Mouse (Mus musculus) liver, embryonic 11.5 days (tissue): ENCODE measurements at regions not wholly inside any gene's neighbourhood (a gene's known extent, or its start where the extent isn't known, plus 50 kb on each side); places are given as distances from the start of the nearest gene placed in this dataset.

ENCODE experiments used
- ATAC-seq: fragments of 200-750 bp; cut with Nextera tagmentation; replicated peaks from 2 replicates; pipeline ENCODE4 v1.8.0; 2017; ENCODE audit warnings: moderate number of reproducible peaks, mild to moderate bottlenecking, moderate TSS enrichment, moderate library complexity; ENCODE audit not compliant: low FRiP score
- DNase-seq: peaks from one replicate; pipeline ENCODE4 v3.0.0-alpha.2; 2017; ENCODE audit warnings: low spot score
- H3K27ac ChIP-seq: fragments of 300-500 bp; sonication (generic); 2 replicates; pipeline ENCODE4 v1.5.1; 2014; ENCODE audit warnings: mild to moderate bottlenecking, low read depth, low read length, control low read depth
- H3K27me3 ChIP-seq: fragments of 300-500 bp; sonication (generic); replicated peaks from 2 replicates; pipeline ENCODE4 v1.6.1; 2014; ENCODE audit warnings: low read length, mixed read lengths; ENCODE audit not compliant: control insufficient read depth, insufficient read depth
- H3K36me3 ChIP-seq: fragments of 300-500 bp; sonication (generic); 2 replicates; pipeline ENCODE4 v1.6.1; 2014; ENCODE audit warnings: mild to moderate bottlenecking, low read length, moderate library complexity, mixed read lengths; ENCODE audit not compliant: control insufficient read depth, insufficient read depth
- H3K4me1 ChIP-seq: fragments of 300-500 bp; sonication (generic); replicated peaks from 2 replicates; pipeline ENCODE4 v1.6.1; 2014; ENCODE audit warnings: low read length, mixed read lengths; ENCODE audit not compliant: control insufficient read depth, insufficient read depth
- H3K4me2 ChIP-seq: fragments of 300-500 bp; sonication (generic); 2 replicates; pipeline ENCODE4 v1.6.1; 2014; ENCODE audit warnings: mild to moderate bottlenecking, control low read depth, moderate library complexity
- H3K4me3 ChIP-seq: fragments of 300-500 bp; sonication (generic); 2 replicates; pipeline ENCODE4 v1.5.1; 2014; ENCODE audit warnings: low read depth, low read length, control low read depth
- H3K9ac ChIP-seq: fragments of 300-500 bp; sonication (generic); 2 replicates; pipeline ENCODE4 v1.6.1; 2014; ENCODE audit warnings: low read depth, low read length, control low read depth
- H3K9me3 ChIP-seq: fragments of 300-500 bp; sonication (generic); 2 replicates; pipeline ENCODE4 v1.6.1; 2016; ENCODE audit warnings: low read length, inconsistent platforms, mixed read lengths; ENCODE audit not compliant: control insufficient read depth
- WGBS: fragments of 180-500 bp; shearing (Covaris S2); extraction: QIAGEN DNeasy Blood & Tissue Kit; methylation state at CpG from one replicate; pipeline ENCODE4 v1.1.7; 2014; 5-methylcytosine and 5-hydroxymethylcytosine counted together

GRCm38 (mm10) chr10:96338609-96338978 lies 202.2 kb downstream of the Gm5426 start:
- 81% methylated on average over 2 of the region's 2 CpGs for WGBS
- Histone ChIP-seq H3K4me1 (no peaks in the 10 kb centered on the region), H3K27me3 (no peaks in the 10 kb centered on the region), H3K9ac (no peak overlapping the region), H3K27ac (no peak overlapping the region), H3K4me2 (no peak overlapping the region), H3K4me3 (no peak overlapping the region), H3K9me3 (no peaks in the 10 kb centered on the region), H3K36me3 (no peaks in the 10 kb centered on the region)
- ATAC-seq, result no peak
- no peak for DNase-seq

- Histone ChIP-seq H3K9ac (no peak overlapping the region), H3K4me2 (no peak overlapping the region), H3K9me3 (no peaks in the 10 kb centered on the region), H3K4me1 (no peaks in the 10 kb centered on the region), H3K36me3 (no peaks in the 10 kb centered on the region), H3K27me3 (no peaks in the 10 kb centered on the region), H3K4me3 (no peak overlapping the region), H3K27ac (no peak overlapping the region)
- WGBS, result 75% methylated on average over 3 of the region's 3 CpGs
- ATAC-seq, result no peak
- no peak for DNase-seq
Observed at GRCm38 (mm10) chr10:96342476-96342875, 206.1 kb downstream of the Gm5426 start.

GRCm38 (mm10) chr10:96343666-96344065 lies 207.3 kb downstream of the Gm5426 start:
- DNase-seq, result no peak
- no peaks in the 10 kb centered on the region for H3K4me1 ChIP-seq
- no peak overlapping the region for H3K4me3 ChIP-seq
- WGBS, result 81% methylated on average over 2 of the region's 2 CpGs
- H3K9me3 ChIP-seq, result no peaks in the 10 kb centered on the region
- no peak for ATAC-seq
- no peak overlapping the region for H3K9ac ChIP-seq
- no peaks in the 10 kb centered on the region for H3K27me3 ChIP-seq
- no peaks in the 10 kb centered on the region for H3K36me3 ChIP-seq
- no peak overlapping the region for H3K27ac ChIP-seq
- H3K4me2 ChIP-seq, result no peak overlapping the region

- WGBS, result 42% methylated on average over 4 of the region's 4 CpGs
- Histone ChIP-seq H3K27me3 (no peaks in the 10 kb centered on the region), H3K4me2 (no peak overlapping the region), H3K27ac (no peak overlapping the region), H3K9ac (no peak overlapping the region), H3K36me3 (no peaks in the 10 kb centered on the region), H3K9me3 (no peaks in the 10 kb centered on the region), H3K4me3 (no peak overlapping the region), H3K4me1 (no peaks in the 10 kb centered on the region)
- ATAC-seq (peak; percentile 47; the same call in 1 of the 2 replicates), DNase-seq (no peak)
Observed at GRCm38 (mm10) chr10:96350692-96351091, 214.3 kb downstream of the Gm5426 start.

GRCm38 (mm10) chr10:96351320-96351719 lies 214.9 kb downstream of the Gm5426 start:
- Histone ChIP-seq H3K9me3 (no peaks in the 10 kb centered on the region), H3K4me1 (no peaks in the 10 kb centered on the region), H3K4me3 (no peak overlapping the region), H3K9ac (no peak overlapping the region), H3K36me3 (no peaks in the 10 kb centered on the region), H3K27ac (no peak overlapping the region), H3K4me2 (no peak overlapping the region), H3K27me3 (no peaks in the 10 kb centered on the region)
- 74% methylated on average over 7 of the region's 7 CpGs for WGBS
- no peak for DNase-seq
- ATAC-seq, result no peak

- Histone ChIP-seq H3K4me3 (no peak overlapping the region), H3K27ac (no peak overlapping the region), H3K36me3 (no peaks in the 10 kb centered on the region), H3K27me3 (no peaks in the 10 kb centered on the region), H3K9ac (no peak overlapping the region), H3K9me3 (no peaks in the 10 kb centered on the region), H3K4me1 (no peaks in the 10 kb centered on the region), H3K4me2 (no peak overlapping the region)
- ATAC-seq, result no peak
- 80% methylated on average over 1 of the region's 1 CpGs for WGBS
- no peak for DNase-seq
Observed at GRCm38 (mm10) chr10:96356980-96357624, 220.7 kb downstream of the Gm5426 start.

GRCm38 (mm10) chr10:96357632-96358031 lies 221.2 kb downstream of the Gm5426 start:
- Histone ChIP-seq H3K9me3 (no peaks in the 10 kb centered on the region), H3K4me2 (no peak overlapping the region), H3K9ac (no peak overlapping the region), H3K27ac (no peak overlapping the region), H3K4me1 (no peaks in the 10 kb centered on the region), H3K27me3 (no peaks in the 10 kb centered on the region), H3K4me3 (no peak overlapping the region), H3K36me3 (no peaks in the 10 kb centered on the region)
- no peak for DNase-seq
- WGBS, result 84% methylated on average over 5 of the region's 5 CpGs
- ATAC-seq, result no peak

GRCm38 (mm10) chr10:96358984-96359383 lies 222.6 kb downstream of the Gm5426 start:
- Histone ChIP-seq H3K4me1 (no peaks in the 10 kb centered on the region), H3K36me3 (no peaks in the 10 kb centered on the region), H3K4me3 (no peak overlapping the region), H3K27me3 (no peaks in the 10 kb centered on the region), H3K9me3 (no peaks in the 10 kb centered on the region), H3K9ac (no peak overlapping the region), H3K4me2 (no peak overlapping the region), H3K27ac (no peak overlapping the region)
- DNase-seq (no peak), ATAC-seq (no peak)
- 70% methylated on average over 2 of the region's 2 CpGs for WGBS

- WGBS, result 68% methylated on average over 3 of the region's 3 CpGs
- Histone ChIP-seq H3K36me3 (no peaks in the 10 kb centered on the region), H3K27ac (no peak overlapping the region), H3K4me1 (no peaks in the 10 kb centered on the region), H3K4me2 (no peak overlapping the region), H3K9me3 (no peaks in the 10 kb centered on the region), H3K4me3 (no peak overlapping the region), H3K9ac (no peak overlapping the region), H3K27me3 (no peaks in the 10 kb centered on the region)
- no peak for DNase-seq
- no peak for ATAC-seq
Observed at GRCm38 (mm10) chr10:96362211-96362610, 225.8 kb downstream of the Gm5426 start.
